Mouse (Mus musculus) adrenal gland, postnatal 25 days (tissue): ENCODE data around the gene Rbm28. TPM values are rescaled to one million over a fixed set of nuclear protein-coding genes. Genes with fewer than 3 reads are reported as not detected.

Experiments
- DNase-seq: peaks from one replicate; pipeline ENCODE4 v3.0.0; 2021; ENCODE audit warnings: mixed read lengths
- total RNA-seq: library from RNA; stranded (reverse); gene quantifications from 2 replicates; pipeline ENCODE4 v1.2.3, GENCODE M21; 2021

The Rbm28 gene
- total RNA-seq, 1 experiment from 2014 or later, result 34.2 TPM

GRCm38 (mm10) chr6:29143608-29144007 lies 21.2 kb downstream of the Rbm28 start:
- peak; percentile 68 for DNase-seq

DNA sequence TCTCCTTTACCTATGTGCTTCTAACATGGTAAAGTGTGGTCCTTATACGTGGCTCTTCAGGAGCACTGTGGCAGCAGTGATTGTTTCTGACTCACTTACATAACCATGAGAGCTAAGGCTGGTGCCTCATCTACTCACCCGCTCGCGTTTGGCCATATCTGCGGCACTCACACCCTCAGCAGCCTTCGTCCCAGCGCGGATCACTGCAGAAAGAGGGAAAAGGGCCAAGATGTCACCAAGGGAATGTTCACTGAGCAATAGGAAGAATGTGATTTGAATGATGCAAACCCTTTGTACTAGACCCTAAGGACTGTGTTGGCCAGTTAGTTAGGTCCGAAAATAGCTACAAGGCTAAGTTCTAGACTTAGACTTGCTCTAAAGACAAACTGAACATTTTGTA lies 27.4 kb downstream of the Rbm28 start:
- peak; percentile 6 for DNase-seq

DNA sequence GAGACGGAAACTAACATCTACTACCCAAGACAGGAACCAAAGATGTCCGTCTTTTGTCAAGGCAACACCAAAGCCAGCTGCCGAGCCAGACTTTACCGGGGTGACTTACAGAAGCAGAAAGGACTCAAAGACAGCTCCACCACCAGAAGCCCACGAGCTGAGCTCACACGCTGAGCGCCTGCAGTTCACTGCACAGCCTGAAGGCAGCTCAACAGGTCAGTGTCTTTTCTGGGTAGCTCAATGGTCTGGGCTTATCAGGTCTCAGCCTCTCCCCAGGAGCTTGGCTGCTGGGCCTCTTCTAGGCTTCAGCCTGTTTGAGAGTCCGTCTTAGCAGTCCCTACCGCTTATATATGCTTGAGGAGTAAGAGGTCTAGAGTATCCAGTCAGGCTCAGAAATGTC lies 31.7 kb downstream of the Rbm28 start:
- no peak for DNase-seq

DNA sequence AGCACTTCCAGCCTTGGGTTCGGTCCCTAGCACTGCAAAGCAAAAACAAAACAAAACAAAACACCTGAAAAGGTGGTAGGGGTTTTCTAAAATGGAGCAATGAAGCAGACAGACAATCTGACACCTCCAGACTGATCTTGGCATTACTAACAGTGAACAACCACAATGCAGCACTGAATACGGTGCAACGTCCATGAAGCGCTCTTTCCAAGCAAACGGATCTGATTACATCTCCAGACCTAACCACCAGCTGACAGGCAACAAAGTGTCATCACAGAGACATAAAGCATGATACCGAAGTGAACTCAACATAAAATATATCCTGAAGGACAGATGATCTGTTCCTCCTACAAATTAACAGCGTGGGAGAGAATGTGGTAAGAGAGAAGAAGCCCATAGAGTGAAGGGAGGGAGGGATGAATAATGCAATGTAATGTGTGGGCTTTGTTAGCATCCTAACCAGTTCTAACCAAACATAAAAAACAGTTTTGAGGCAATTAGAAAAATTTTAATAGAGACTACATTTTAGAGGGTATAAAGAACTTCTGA lies 37.9 kb downstream of the Rbm28 start:
- no peak for DNase-seq

DNA sequence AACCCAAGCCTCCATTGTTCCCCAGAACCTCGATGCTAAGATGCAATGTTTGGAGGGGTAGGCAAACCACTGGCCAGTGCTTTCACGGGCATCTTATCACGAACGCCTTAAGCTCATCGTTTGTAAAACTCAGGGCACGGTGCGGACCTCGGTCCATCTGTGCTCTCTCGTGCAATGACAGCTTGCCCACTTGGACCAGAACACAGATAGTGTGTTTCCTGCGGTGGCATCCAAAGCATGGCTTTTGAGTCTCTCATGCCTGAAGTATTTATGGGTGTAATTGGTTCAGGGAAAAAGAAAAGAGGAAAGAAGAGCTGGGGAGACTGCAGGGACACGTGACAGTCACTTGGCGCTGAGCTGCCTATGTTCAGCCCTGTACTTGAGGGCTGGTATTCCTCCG lies 44.8 kb downstream of the Rbm28 start:
- no peak for DNase-seq

DNA sequence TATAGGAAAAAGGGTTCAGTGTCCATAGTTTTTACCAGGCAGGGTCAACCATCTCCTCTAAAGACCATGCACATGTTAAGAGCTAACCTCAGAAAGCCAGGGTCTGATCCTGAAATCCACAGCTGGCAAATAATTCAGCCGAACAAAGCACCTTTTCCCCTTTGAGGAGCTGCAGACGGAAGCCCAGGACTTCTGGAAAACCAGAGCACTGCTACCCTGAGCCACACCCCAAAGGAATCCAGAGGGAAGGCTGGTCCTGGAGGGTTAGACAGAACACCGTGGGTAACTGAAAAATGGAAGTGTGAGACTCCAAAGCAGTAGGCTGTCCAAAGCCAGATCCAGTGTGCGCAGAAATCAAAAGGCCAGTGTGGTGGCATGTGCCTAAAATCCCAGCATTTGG lies 45.8 kb downstream of the Rbm28 start:
- no peak for DNase-seq

GRCm38 (mm10) chr6:29118231-29118630 lies 46.6 kb downstream of the Rbm28 start:
- no peak for DNase-seq

DNA sequence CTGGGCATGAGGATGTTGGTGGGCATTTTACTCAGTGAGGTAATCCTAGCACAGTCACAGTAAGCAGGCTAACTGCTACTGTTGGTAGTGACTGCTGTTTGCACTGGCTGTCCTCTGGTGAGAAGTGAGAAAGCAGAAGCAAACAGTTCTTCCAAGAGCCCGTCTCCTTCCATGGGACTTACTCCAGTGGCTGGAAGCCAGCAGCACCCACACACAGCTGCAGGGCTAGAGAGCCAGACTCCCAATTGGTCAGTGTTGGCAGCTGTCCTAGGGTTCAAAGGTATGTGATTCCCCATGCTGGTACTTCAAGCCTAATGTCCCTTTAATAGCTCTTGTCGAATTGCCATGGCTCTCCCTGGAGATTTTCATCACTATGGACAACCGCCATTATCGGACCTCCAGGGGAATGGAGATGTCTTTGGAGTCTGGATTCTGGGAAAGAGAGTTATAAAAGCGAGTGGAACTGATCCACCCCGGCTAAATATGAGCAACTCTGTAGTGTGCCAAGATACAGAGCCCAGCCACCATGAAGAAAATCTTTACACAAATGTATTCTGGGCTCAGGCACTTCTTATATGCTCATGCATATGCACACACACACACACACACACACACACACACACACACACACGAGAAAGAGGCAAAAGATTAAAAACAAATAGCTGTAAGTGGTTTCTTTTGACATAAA lies 47.2 kb downstream of the Rbm28 start:
- DNase-seq, result peak; percentile 37

DNA sequence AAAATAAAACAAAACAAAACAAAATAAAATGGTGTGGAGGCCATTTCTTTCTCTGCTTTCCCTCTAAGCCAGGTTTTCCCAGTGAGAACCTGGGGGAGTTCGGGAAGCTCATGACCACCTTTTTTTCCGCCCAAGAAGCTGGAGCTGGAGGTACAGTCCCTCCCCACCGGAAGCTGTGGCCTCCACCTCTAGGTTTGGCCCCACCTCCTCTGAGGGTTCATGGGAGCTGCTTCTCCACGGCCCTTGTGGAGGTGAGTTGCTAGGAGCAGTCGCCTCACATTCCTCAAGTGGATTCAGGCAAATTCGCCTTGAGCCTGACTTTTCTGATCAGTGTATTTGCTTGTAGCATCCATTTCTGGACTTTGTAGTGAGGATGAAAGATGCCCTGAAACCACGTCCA lies 49.0 kb downstream of the Rbm28 start:
- no peak for DNase-seq

DNA sequence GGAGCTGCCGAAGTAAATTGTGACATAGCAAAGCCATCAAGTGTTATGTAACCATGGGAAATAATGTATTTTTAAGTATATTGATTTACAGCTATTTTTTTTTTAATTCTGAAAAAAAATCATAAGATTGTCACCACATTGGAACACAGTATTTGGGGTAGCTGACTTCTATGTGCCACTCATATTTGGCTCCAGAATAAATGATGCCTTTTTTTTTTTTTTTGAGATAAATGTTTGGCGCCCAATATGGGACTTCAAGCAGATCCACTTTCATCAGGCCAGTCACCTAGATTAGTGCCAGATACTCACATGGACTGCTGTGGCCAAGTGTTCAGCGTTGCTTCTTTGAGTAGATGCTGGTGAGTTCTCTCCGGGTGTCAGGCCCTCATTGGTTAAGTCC lies 53.3 kb downstream of the Rbm28 start:
- no peak for DNase-seq

- DNase-seq, result no peak
These were observed 56.4 kb downstream of the Rbm28 start for GRCm38 (mm10) chr6:29108376-29108775.

DNA sequence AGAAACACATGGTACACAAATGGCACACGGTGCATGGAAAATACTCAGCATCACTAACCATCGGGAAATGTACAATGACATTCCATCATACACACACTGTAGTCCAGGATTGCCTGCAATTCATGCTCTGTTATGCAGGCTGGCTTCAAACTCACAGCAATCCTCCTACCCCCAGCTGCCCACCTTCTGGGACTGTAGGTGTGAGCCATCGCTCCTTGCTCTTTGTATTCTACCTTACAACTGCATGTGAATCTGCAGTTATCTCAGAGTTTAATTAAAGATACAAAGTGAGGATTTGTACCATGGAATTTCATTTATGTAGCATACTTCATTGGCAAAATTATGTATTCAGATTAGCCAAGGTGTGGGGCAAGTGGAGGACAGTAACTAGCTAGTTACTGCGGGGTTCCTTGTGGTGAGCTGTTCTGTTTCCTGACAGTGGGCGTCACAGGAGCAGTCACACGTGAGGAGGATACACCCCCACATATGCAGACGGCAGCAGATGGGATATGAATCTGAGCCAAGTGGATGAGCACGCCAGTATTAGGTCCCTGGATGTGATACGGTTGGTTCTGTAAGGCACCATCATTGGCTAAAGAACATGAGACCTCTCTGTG lies 63.5 kb downstream of the Rbm28 start:
- no peak for DNase-seq

DNA sequence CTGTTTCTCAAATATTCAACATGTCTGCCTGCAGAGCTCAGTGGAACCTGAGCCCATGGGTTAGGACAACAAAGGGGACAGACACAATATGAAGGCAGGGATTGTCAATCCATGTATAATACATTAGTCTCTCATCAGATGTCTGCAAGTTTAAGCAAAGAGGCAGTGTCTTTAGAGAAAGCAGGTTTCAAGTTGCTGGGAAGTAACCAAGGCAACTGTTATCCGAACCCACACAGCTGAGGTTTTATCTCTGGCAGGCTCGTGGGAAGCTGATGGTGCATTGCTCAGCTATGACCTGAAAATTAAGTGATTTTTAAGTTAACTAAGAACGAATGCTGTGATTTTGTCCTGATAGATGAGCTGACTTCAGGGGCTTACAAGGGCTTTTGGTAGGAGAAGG lies 64.4 kb downstream of the Rbm28 start:
- no peak for DNase-seq

- DNase-seq, result no peak
These were observed 65.2 kb downstream of the Rbm28 start for GRCm38 (mm10) chr6:29099536-29100170.

GRCm38 (mm10) chr6:29092904-29093303 lies 71.9 kb downstream of the Rbm28 start:
- peak; percentile 13 for DNase-seq

- DNase-seq, result no peak
These were observed 72.6 kb downstream of the Rbm28 start for GRCm38 (mm10) chr6:29092234-29092633.

DNA sequence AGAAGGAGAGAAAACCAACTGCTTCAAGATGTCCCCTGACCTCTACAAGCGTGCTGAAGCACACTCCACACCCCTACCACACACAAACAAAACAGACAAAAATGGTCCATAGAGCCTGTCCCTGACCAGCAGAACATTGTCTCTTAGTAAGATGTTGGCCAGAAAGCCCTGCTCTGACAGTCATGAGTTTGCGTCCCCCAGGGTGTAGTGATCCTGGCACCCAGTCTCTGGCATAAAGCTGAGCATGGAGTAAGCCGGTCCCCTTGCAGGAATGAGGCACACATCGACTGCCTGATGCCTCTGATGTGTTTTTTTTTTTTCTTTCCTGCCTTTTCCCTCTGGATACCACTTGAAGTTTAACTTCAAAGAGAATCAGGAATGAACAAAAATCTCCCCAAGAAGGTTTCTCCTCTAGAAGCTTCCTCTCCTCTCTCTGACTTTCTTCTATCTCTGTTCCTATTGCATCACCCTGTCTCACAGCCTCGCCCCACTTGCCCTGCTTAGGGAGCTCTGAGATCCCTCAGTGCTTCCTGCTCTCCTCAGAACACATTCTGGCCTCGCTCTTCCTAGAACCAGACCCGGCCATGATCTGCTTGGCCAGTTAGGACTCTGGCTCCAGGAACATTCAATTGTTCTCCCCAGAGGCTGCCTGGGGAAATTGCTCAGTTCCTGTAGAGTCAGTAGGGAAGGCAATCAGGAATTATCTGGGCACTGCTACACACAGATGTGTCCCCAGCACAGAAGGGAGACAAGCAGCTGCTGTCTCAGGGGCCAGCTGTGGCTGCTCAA lies 76.7 kb downstream of the Rbm28 start:
- peak; percentile 14 for DNase-seq

DNA sequence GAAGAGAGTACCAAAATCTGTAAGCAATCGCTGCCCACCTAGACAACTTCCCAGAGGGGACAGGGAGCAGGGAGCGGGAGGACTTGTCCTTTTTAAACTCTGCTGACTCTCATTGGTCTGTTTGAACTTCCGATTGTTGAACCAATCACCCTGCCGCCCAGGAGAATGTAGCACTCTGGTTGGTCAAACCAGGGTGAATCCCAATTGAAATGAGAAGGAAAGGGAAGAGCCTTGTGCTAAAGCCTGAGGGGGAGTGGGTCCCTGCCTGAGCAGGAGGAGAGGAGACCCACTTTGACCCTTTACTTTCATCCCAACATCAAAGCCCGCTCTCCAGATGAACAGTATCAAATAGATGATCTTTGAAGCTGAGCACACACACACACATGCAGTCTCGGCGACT lies 80.4 kb downstream of the Rbm28 start:
- no peak for DNase-seq

DNA sequence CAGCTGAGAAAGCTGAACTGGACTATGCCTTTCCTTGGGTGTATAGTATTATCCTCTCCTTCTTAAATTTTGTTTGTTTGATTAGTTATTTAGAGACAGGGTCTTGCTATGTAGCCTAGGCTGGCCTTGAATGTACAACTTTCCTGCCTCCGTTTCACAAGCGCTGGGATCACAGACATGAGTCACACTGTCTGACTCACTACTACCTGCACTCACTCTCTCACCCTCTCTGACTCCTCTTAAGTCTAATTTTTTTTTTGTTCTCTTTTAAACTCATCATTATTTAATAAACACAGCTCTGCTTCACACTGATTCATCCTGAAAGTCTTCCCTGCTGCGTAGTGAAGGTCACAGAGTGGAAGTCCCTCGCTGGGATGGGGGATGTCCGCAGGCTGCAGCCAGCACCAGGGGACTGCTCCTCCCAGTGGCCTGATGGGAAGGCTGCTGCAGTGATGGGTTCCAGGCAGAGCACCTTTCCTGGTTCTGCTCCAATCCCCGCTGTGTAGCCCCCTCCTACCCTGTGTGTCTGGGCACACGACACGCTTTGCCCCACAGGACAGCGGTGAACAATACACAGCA lies 81.9 kb downstream of the Rbm28 start:
- peak; percentile 16 for DNase-seq

- no peak for DNase-seq
These were observed 82.9 kb downstream of the Rbm28 start for GRCm38 (mm10) chr6:29081826-29082363.

GRCm38 (mm10) chr6:29079291-29079690 lies 85.5 kb downstream of the Rbm28 start:
- no peak for DNase-seq

- DNase-seq, result no peak
These were observed 90.7 kb downstream of the Rbm28 start for GRCm38 (mm10) chr6:29074133-29074469.
